Mouse (Mus musculus) kidney, adult 2 months (tissue): ENCODE data around the gene Aldh6a1. TPM values are rescaled to one million over a fixed set of nuclear protein-coding genes. Genes with fewer than 3 reads are reported as not detected.

Experiments
- DNase-seq: peaks from one replicate; pipeline ENCODE4 v3.0.0; 2021
- H3K27ac ChIP-seq: fragments of 200-500 bp; 2 replicates; pipeline ENCODE4 v1.5.1; 2012; ENCODE audit warnings: low read depth, low read length, control low read depth, inconsistent platforms; ENCODE audit not compliant: insufficient read depth
- H3K27me3 ChIP-seq: fragments of 200-500 bp; replicated peaks from 2 replicates; pipeline ENCODE4 v1.6.1; 2012; ENCODE audit warnings: mild to moderate bottlenecking, moderate library complexity, low read length, inconsistent platforms; ENCODE audit not compliant: control insufficient read depth, insufficient read depth
- H3K36me3 ChIP-seq: fragments of 200-500 bp; 2 replicates; pipeline ENCODE4 v1.6.1; 2012; ENCODE audit warnings: mild to moderate bottlenecking, moderate library complexity, low read length, inconsistent platforms; ENCODE audit not compliant: control insufficient read depth, insufficient read depth
- H3K4me1 ChIP-seq: fragments of 200-500 bp; 2 replicates; pipeline ENCODE4 v1.6.1; 2011; ENCODE audit warnings: low read length; ENCODE audit not compliant: control insufficient read depth, insufficient read depth
- H3K4me3 ChIP-seq: fragments of 200-500 bp; 2 replicates; pipeline ENCODE4 v1.5.1; 2011; ENCODE audit warnings: mild to moderate bottlenecking, low read depth, low read length, control low read depth; ENCODE audit not compliant: insufficient read depth
- CTCF ChIP-seq: fragments of 200-500 bp; conservative IDR thresholded peaks from 2 replicates; pipeline ENCODE4 v1.5.1; 2011; ENCODE audit warnings: low read depth, mild to moderate bottlenecking, control low read depth, low read length, moderate library complexity, mixed read lengths; ENCODE audit not compliant: insufficient read depth, insufficient read length
- POLR2A ChIP-seq: fragments of 200-500 bp; IDR thresholded peaks from one replicate; pipeline ENCODE4 v1.6.1; 2011; ENCODE audit warnings: low read depth, low read length, control low read depth
- WGBS: fragments of 180-500 bp; shearing (Covaris S2); methylation state at CpG from one replicate; pipeline ENCODE4 v1.1.7; 2018; 5-methylcytosine and 5-hydroxymethylcytosine counted together
- polyA plus RNA-seq: library from polyadenylated mRNA; depleted of rRNA; stranded (reverse); fragments of >200 nt; gene quantifications from 2 replicates; pipeline ENCODE4 v1.2.3, GENCODE M21; 2012; rRNA removed

Gene Aldh6a1
- polyA plus RNA-seq, 1 experiment, result 297 TPM

GRCm38 (mm10) chr12:84382369-84382768 lies 68.4 kb downstream of the Aldh6a1 start:
- Histone ChIP-seq H3K4me1 (peaks cover 14% of the 10 kb centered on the region; the same call in 1 of the 2 replicates), H3K36me3 (no peaks in the 10 kb centered on the region; the same call in none of the 2 replicates), H3K4me3 (no peak overlapping the region), H3K27me3 (no peaks in the 10 kb centered on the region), H3K27ac (no peak overlapping the region)
- no peak for DNase-seq
- WGBS, result 88% methylated on average over 4 of the region's 4 CpGs
- TF ChIP-seq POLR2A (no peak), CTCF (no peak)

Other genes starting within 250 kb of the Aldh6a1 start
- 6.7 and 7.4 TPM in 2 replicates for gene Elmsan1, start 232.1 kb downstream of the Aldh6a1 start, polyA plus RNA-seq
- gene Ptgr2, start 165.8 kb downstream of the Aldh6a1 start, polyA plus RNA-seq, result 31.0 and 50.5 TPM in 2 replicates
- 18.8 and 23.8 TPM in 2 replicates for gene Zfp410, start 134.2 kb downstream of the Aldh6a1 start, polyA plus RNA-seq
- 47.7 and 51.2 TPM in 2 replicates for gene Coq6, start 89.3 kb downstream of the Aldh6a1 start, polyA plus RNA-seq
- gene Fam161b, start 89.2 kb downstream of the Aldh6a1 start, polyA plus RNA-seq, result 1.2 and 1.3 TPM in 2 replicates
- 100 and 111 TPM in 2 replicates for gene Entpd5, start 42.0 kb downstream of the Aldh6a1 start, polyA plus RNA-seq
- gene Bbof1, start 41.9 kb downstream of the Aldh6a1 start, polyA plus RNA-seq, result 0.46 and 0.58 TPM in 2 replicates
- 5.6 and 6.2 TPM in 2 replicates for gene Rnf113a2, start 33.8 kb downstream of the Aldh6a1 start, polyA plus RNA-seq
- gene Lin52, start 418 bp upstream of the Aldh6a1 start, polyA plus RNA-seq, result 21.6 and 26.3 TPM in 2 replicates
- gene Vsx2, start 118.8 kb upstream of the Aldh6a1 start, polyA plus RNA-seq, result not detected in 2 replicates
- 57.7 and 63.3 TPM in 2 replicates for gene Abcd4, start 166.4 kb upstream of the Aldh6a1 start, polyA plus RNA-seq
- gene Vrtn, start 190.0 kb upstream of the Aldh6a1 start, polyA plus RNA-seq, result not detected in 2 replicates
- gene Syndig1l, start 247.8 kb upstream of the Aldh6a1 start, polyA plus RNA-seq, result not detected in 2 replicates